Mouse (Mus musculus) layer of hippocampus, adult 8-10 months (tissue): ENCODE results near the gene Zfp213. TPM values are rescaled to one million over a fixed set of nuclear protein-coding genes. Genes with fewer than 3 reads are reported as not detected.

Source experiments
- total RNA-seq, 4 experiments: library from RNA; stranded (reverse); gene quantifications; 2 replicates each; pipeline ENCODE4 v1.2.4; 2022

The Zfp213 gene
- total RNA-seq, 4 experiments from 2014 or later: 6.2 to 8.4 (median 7.1) TPM

Other genes starting within 250 kb of the Zfp213 start
- not detected for gene Vmn2r115, start 220.5 kb downstream of the Zfp213 start, total RNA-seq
- gene Vmn2r116, start 179.6 kb downstream of the Zfp213 start, total RNA-seq: not detected
- gene Vmn2r117, start 84.5 kb downstream of the Zfp213 start, total RNA-seq: not detected
- 10 to 100 TPM; 28.9 to 32.6 (median 31.6) TPM for gene Zfp13, start 35.2 kb upstream of the Zfp213 start, total RNA-seq
- not detected for gene Zscan10, start 36.6 kb upstream of the Zfp213 start, total RNA-seq
- gene Mmp25, start 81.0 kb upstream of the Zfp213 start, total RNA-seq: under 1 TPM; 0.19 to 0.34 (median 0.26) TPM
- not detected for gene Bicdl2, start 96.3 kb upstream of the Zfp213 start, total RNA-seq
- gene Hcfc1r1, start 109.4 kb upstream of the Zfp213 start, total RNA-seq: 100 to 1,000 TPM; 104 to 122 (median 108) TPM
- 1 to 10 TPM; 7.0 to 8.6 (median 7.4) TPM for gene Thoc6, start 109.6 kb upstream of the Zfp213 start, total RNA-seq
- 1 to 10 TPM; 6.4 to 9.8 (median 7.4) TPM for gene Tnfrsf12a, start 113.2 kb upstream of the Zfp213 start, total RNA-seq
- gene Cldn6, start 115.0 kb upstream of the Zfp213 start, total RNA-seq: not detected
- under 1 TPM in 1 of 4 experiments, not detected in 3; 0.68 TPM for gene Cldn9, start 119.8 kb upstream of the Zfp213 start, total RNA-seq
- under 1 TPM; 0.16 to 0.81 (median 0.32) TPM for gene 1520401A03Rik, start 158.5 kb upstream of the Zfp213 start, total RNA-seq
- 1 to 10 TPM; 4.3 to 5.2 (median 4.7) TPM for gene Pkmyt1, start 162.1 kb upstream of the Zfp213 start, total RNA-seq
- 10 to 100 TPM; 53.1 to 56.9 (median 53.6) TPM for gene Paqr4, start 176.6 kb upstream of the Zfp213 start, total RNA-seq
- 1 to 10 TPM in 1 of 4 experiments, under 1 TPM in 3; 0.51 to 1.3 (median 0.68) TPM for gene Kremen2, start 181.6 kb upstream of the Zfp213 start, total RNA-seq
- 100 to 1,000 TPM; 324 to 395 (median 358) TPM for gene Flywch1, start 207.4 kb upstream of the Zfp213 start, total RNA-seq
- 10 to 100 TPM in 2 of 4 experiments, 1 to 10 TPM in 2; 8.1 to 11.7 (median 10.1) TPM for gene Flywch2, start 221.8 kb upstream of the Zfp213 start, total RNA-seq
- 100 to 1,000 TPM; 503 to 777 (median 666) TPM for gene Srrm2, start 226.3 kb upstream of the Zfp213 start, total RNA-seq